Mouse (Mus musculus) central nervous system, embryonic 18 days (tissue): ENCODE measurements around the gene 1500015O10Rik. TPM values are rescaled to one million over a fixed set of nuclear protein-coding genes. Genes with fewer than 3 reads are reported as not detected.

Source experiments
- polyA plus RNA-seq: library from polyadenylated mRNA; depleted of rRNA; stranded (reverse); fragments of >200 nt; gene quantifications from 2 replicates; pipeline ENCODE4 v1.2.3, GENCODE M21; 2012; rRNA removed

Gene 1500015O10Rik
- 7.1 and 18.1 TPM in 2 replicates for polyA plus RNA-seq

DNA sequence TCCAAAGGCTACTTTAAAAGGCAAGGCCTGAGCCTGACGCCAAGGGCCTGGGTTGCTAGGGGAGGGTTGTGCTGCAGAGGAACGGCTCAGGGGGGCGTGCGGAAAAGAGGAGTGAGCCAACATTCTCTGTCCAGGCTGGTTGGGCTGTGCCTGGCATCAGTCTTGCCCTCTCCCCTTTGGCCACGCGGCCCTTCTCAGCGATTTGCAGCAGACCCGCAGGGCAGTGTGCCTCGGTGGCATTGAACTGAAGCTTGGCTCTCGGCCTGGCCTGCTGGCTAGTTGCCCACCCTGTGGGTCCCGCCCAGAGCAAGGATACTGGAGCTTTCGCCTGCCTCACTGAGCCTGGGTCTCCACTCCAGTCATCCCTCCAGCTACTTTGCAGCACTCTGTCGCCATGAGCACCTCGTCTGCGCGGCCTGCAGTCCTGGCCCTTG lies at the start of gene 1500015O10Rik:
TSS of gene 1500015O10Rik (plus strand) at position 112 of the 434 bp plus-strand sequence.

Other genes with a start within 250 kb of the 1500015O10Rik start
- 28.4 and 32.9 TPM in 2 replicates for gene Uxs1, start 97.2 kb downstream of the 1500015O10Rik start, polyA plus RNA-seq
- gene Tpp2, start 203.0 kb downstream of the 1500015O10Rik start, polyA plus RNA-seq, result 26.6 and 27.3 TPM in 2 replicates